13 mouse cellular contexts compared by ENCODE assay signal in genomic region chr7:136267716-136268489, GRCm38 (mm10).
DNase-seq lines count a peak whose midpoint lies in the region; ATAC-seq and TF ChIP-seq lines count a peak whose summit lies in the region.
"Had no signal": no experiment of that assay in that cellular context is flagged by ENCODE, and none has a peak within 500 bp of the region (broad histone marks: within the 10 kb centered on the region; RNA-seq: fewer than 3 reads in every experiment).

No protein-coding gene starts in this region.

- no peaks in the 10 kb centered on the region for H3K36me3 ChIP-seq in hindbrain, embryonic 13.5 days
- H3K36me3 ChIP-seq in midbrain, embryonic 11.5 days (ENCODE audit: control insufficient read depth, insufficient read depth, low read length), result no peaks in the 10 kb centered on the region
- H3K36me3 ChIP-seq in thymus, adult 2 months (ENCODE audit: control insufficient read depth, insufficient read depth, low read length), result no peaks in the 10 kb centered on the region
- H3K36me3 ChIP-seq: intestine, embryonic 15.5 days had no signal

- TF ChIP-seq POLR2A in cortical plate, adult 2 months (IDR thresholded peaks at IDR 0.05; ENCODE audit: extremely low read depth, insufficient read depth, low read length), result no peak
- no peak for TF ChIP-seq POLR2A in thymus, adult 2 months (IDR thresholded peaks at IDR 0.05; ENCODE audit: control insufficient read depth, extremely low read depth, insufficient read depth, low read length, poor library complexity)

- 49% methylated on average over 7 of the region's 7 CpGs for WGBS in hindbrain, embryonic 13.5 days
- WGBS in midbrain, embryonic 11.5 days, result 66% methylated on average over 7 of the region's 7 CpGs
- 95% methylated on average over 7 of the region's 7 CpGs for WGBS in thymus, adult 2 months

- 0 out of 2 replicates have a peak, but pooled peaks cover 12% of the 10 kb centered on the region for H3K27me3 ChIP-seq in hindbrain, embryonic 13.5 days
- no peaks in the 10 kb centered on the region; the same call in 1 of the 2 replicates for H3K27me3 ChIP-seq in midbrain, embryonic 11.5 days (ENCODE audit: control insufficient read depth, insufficient read depth, low read length)
- no peaks in the 10 kb centered on the region for H3K27me3 ChIP-seq in thymus, adult 2 months (ENCODE audit: control insufficient read depth, insufficient read depth, low read length)
- H3K27me3 ChIP-seq: intestine, embryonic 15.5 days had no signal

- ATAC-seq in hindbrain, embryonic 13.5 days (ENCODE audit: low FRiP score), result no peak
- peak; percentile 40; the same call in 1 of the 2 replicates for ATAC-seq in midbrain, embryonic 11.5 days (ENCODE audit: low FRiP score)
- ATAC-seq: intestine, embryonic 15.5 days; lung, postnatal 0 days had no signal

- no peak overlapping the region for H3K4me2 ChIP-seq in hindbrain, embryonic 13.5 days
- no peak overlapping the region for H3K4me2 ChIP-seq in midbrain, embryonic 11.5 days
- H3K4me2 ChIP-seq: intestine, embryonic 15.5 days had no signal

- no peaks in the 10 kb centered on the region for H3K9me3 ChIP-seq in hindbrain, embryonic 13.5 days
- H3K9me3 ChIP-seq in midbrain, embryonic 11.5 days (ENCODE audit: control insufficient read depth, low read length), result no peaks in the 10 kb centered on the region
- H3K9me3 ChIP-seq: intestine, embryonic 15.5 days had no signal

- H3K4me1 ChIP-seq in cortical plate, adult 2 months (ENCODE audit: control insufficient read depth, insufficient read depth, low read length), result no peaks in the 10 kb centered on the region
- peaks cover 31% of the 10 kb centered on the region for H3K4me1 ChIP-seq in hindbrain, embryonic 13.5 days (replicated peaks)
- peaks cover 11% of the 10 kb centered on the region for H3K4me1 ChIP-seq in midbrain, embryonic 11.5 days (ENCODE audit: control insufficient read depth, insufficient read depth, low read length)
- peaks cover 7% of the 10 kb centered on the region for H3K4me1 ChIP-seq in thymus, adult 2 months (replicated peaks; ENCODE audit: control insufficient read depth, insufficient read depth, low read length)
- H3K4me1 ChIP-seq: intestine, embryonic 15.5 days had no signal

- no peak for TF ChIP-seq CTCF in cortical plate, adult 2 months (IDR thresholded peaks at IDR 0.05; ENCODE audit: extremely low read depth, insufficient read depth, low read length)
- TF ChIP-seq CTCF in thymus, adult 2 months (IDR thresholded peaks at IDR 0.05; ENCODE audit: borderline replicate concordance, control insufficient read depth, extremely low read depth, insufficient read depth, low read length, poor library complexity), result no peak

- no peak overlapping the region for H3K4me3 ChIP-seq in cortical plate, adult 2 months (ENCODE audit: insufficient read depth, low read length)
- H3K4me3 ChIP-seq in hindbrain, embryonic 13.5 days, result no peak overlapping the region
- H3K4me3 ChIP-seq in midbrain, embryonic 11.5 days (ENCODE audit: low read depth, low read length), result no peak overlapping the region
- H3K4me3 ChIP-seq in thymus, adult 2 months (ENCODE audit: control insufficient read depth, insufficient read depth, low read length), result no peak overlapping the region
- H3K4me3 ChIP-seq: intestine, embryonic 15.5 days had no signal

- peak; percentile 19 for DNase-seq in kidney, adult 11 months
- DNase-seq in kidney, postnatal 4 days, result no peak
- DNase-seq in midbrain, embryonic 11.5 days (ENCODE audit: low spot score, missing footprints), result no peak
- DNase-seq in thymus, adult 2 months, result no peak
- DNase-seq in urinary bladder, postnatal 36 days (ENCODE audit: low spot score in 2 of 2), result no peak
- DNase-seq in urinary bladder, adult 18-20 months (ENCODE audit: low spot score in 2 of 2), result no peak
- DNase-seq: cerebellum, adult 8-10 months; gastrocnemius, postnatal 10 days had no signal

- peak overlapping the region; percentile 74 for H3K27ac ChIP-seq in cortical plate, adult 2 months (ENCODE audit: insufficient read depth, low read length)
- H3K27ac ChIP-seq in hindbrain, embryonic 13.5 days, result peak overlapping the region; percentile 66
- H3K27ac ChIP-seq in midbrain, embryonic 11.5 days (ENCODE audit: low read depth, low read length), result no peak overlapping the region
- no peak overlapping the region for H3K27ac ChIP-seq in thymus, adult 2 months (ENCODE audit: control insufficient read depth, insufficient read depth, low read length)
- H3K27ac ChIP-seq: intestine, embryonic 15.5 days; stomach, postnatal 0 days had no signal

- H3K9ac ChIP-seq in hindbrain, embryonic 13.5 days, result no peak overlapping the region
- no peak overlapping the region for H3K9ac ChIP-seq in midbrain, embryonic 11.5 days (ENCODE audit: low read length)
- H3K9ac ChIP-seq: intestine, embryonic 15.5 days had no signal

Comparison
In these comparisons a context has a peak if more than half of its experiments do, and no peak if none do; other contexts are left out.
1. H3K27ac ChIP-seq: peak in cortical plate, adult 2 months (single experiment) and hindbrain, embryonic 13.5 days (single experiment); none in midbrain, embryonic 11.5 days (single experiment) and thymus, adult 2 months (single experiment).